Mouse (Mus musculus) thymus, postnatal 14 days (tissue): ENCODE data around the gene Prss35.

Experiments
- DNase-seq: peaks from one replicate; pipeline ENCODE4 v3.0.0; 2021

The Prss35 gene

GRCm38 (mm10) chr9:86800600-86801163 is 57.2 kb downstream of the Prss35 start:
- peak; percentile 6 for DNase-seq
